Mouse (Mus musculus) lung, embryonic 16.5 days (tissue): Measurements from ENCODE around the gene Klhdc8a. TPM values are rescaled to one million over a fixed set of nuclear protein-coding genes. Genes with fewer than 3 reads are reported as not detected.

ENCODE experiments used
- ATAC-seq: fragments of 200-750 bp; cut with Nextera tagmentation; 2 replicates; pipeline ENCODE4 v1.8.0; 2017; ENCODE audit warnings: low read depth, mild to moderate bottlenecking, moderate library complexity
- H3K27ac ChIP-seq: fragments of 300-500 bp; sonication (generic); 2 replicates; pipeline ENCODE4 v1.5.1; 2014; ENCODE audit warnings: mild to moderate bottlenecking, control low read depth, low read length
- H3K27me3 ChIP-seq: fragments of 300-500 bp; sonication (generic); 2 replicates; pipeline ENCODE4 v1.6.1; 2014; ENCODE audit warnings: low read depth, low read length, mixed read lengths; ENCODE audit not compliant: control insufficient read depth, insufficient read depth
- H3K36me3 ChIP-seq: fragments of 300-500 bp; sonication (generic); 2 replicates; pipeline ENCODE4 v1.6.1; 2014; ENCODE audit warnings: low read length; ENCODE audit not compliant: control insufficient read depth, insufficient read depth
- H3K4me1 ChIP-seq: fragments of 300-500 bp; sonication (generic); replicated peaks from 2 replicates; pipeline ENCODE4 v1.6.1; 2014; ENCODE audit warnings: low read length, mixed read lengths; ENCODE audit not compliant: control insufficient read depth, insufficient read depth
- H3K4me2 ChIP-seq: fragments of 300-500 bp; sonication (generic); 2 replicates; pipeline ENCODE4 v1.6.1; 2014; ENCODE audit warnings: low read depth, low read length, control low read depth
- H3K4me3 ChIP-seq: fragments of 300-500 bp; sonication (generic); 2 replicates; pipeline ENCODE4 v1.5.1; 2014; ENCODE audit warnings: mild to moderate bottlenecking, low read length, control low read depth
- H3K9ac ChIP-seq: fragments of 300-500 bp; sonication (generic); 2 replicates; pipeline ENCODE4 v1.6.1; 2014; ENCODE audit warnings: low read length, control low read depth
- H3K9me3 ChIP-seq: fragments of 300-500 bp; sonication (generic); 2 replicates; pipeline ENCODE4 v1.6.1; 2016; ENCODE audit warnings: low read length; ENCODE audit not compliant: control insufficient read depth
- WGBS: fragments of 180-500 bp; shearing (Covaris S2); extraction: QIAGEN DNeasy Blood & Tissue Kit; methylation state at CpG from one replicate; pipeline ENCODE4 v1.1.7; 2014; 5-methylcytosine and 5-hydroxymethylcytosine counted together
- polyA plus RNA-seq: library from polyadenylated mRNA; unstranded; fragments of >200 nt; fragmentation: Nextera tagmentation; extraction: Ambion mirVana; gene quantifications from 2 replicates; pipeline ENCODE4 v1.2.1, GENCODE M21; 2015

Gene Klhdc8a
- polyA plus RNA-seq, 1 experiment from 2014 or later, result 0.50 TPM

- 2% methylated on average over 56 of the region's 71 CpGs for WGBS
- peak; percentile 45 for ATAC-seq
- H3K27me3 ChIP-seq, result peaks cover 8% of the 10 kb centered on the region; the same call in 1 of the 2 replicates
- H3K4me2 ChIP-seq, result peak overlapping the region; percentile 99
- peak overlapping the region; percentile 74 for H3K9ac ChIP-seq
- no peaks in the 10 kb centered on the region for H3K9me3 ChIP-seq
- H3K4me1 ChIP-seq, result peaks cover 27% of the 10 kb centered on the region
- no peaks in the 10 kb centered on the region for H3K36me3 ChIP-seq
- H3K27ac ChIP-seq, result no peak overlapping the region
- H3K4me3 ChIP-seq, result peak overlapping the region; percentile 61
Measured at GRCm38 (mm10) chr1:132298801-132299464, 507 bp downstream of the Klhdc8a start.

GRCm38 (mm10) chr1:132299744-132300143, 1.3 kb downstream of the Klhdc8a start:
- H3K4me3 ChIP-seq, result no peak overlapping the region
- H3K27me3 ChIP-seq, result peaks cover 8% of the 10 kb centered on the region; the same call in 1 of the 2 replicates
- ATAC-seq, result no peak
- no peak overlapping the region for H3K27ac ChIP-seq
- no peaks in the 10 kb centered on the region for H3K36me3 ChIP-seq
- peaks cover 27% of the 10 kb centered on the region for H3K4me1 ChIP-seq
- WGBS, result 80% methylated on average over 5 of the region's 5 CpGs
- no peaks in the 10 kb centered on the region for H3K9me3 ChIP-seq
- H3K9ac ChIP-seq, result no peak overlapping the region
- H3K4me2 ChIP-seq, result peak overlapping the region; percentile 99; the same call in 1 of the 2 replicates

GRCm38 (mm10) chr1:132301242-132301641, 2.8 kb downstream of the Klhdc8a start:
- Histone ChIP-seq H3K4me2 (no peak overlapping the region), H3K27me3 (peaks cover 8% of the 10 kb centered on the region; the same call in 1 of the 2 replicates), H3K36me3 (no peaks in the 10 kb centered on the region), H3K4me3 (no peak overlapping the region), H3K9ac (no peak overlapping the region; the same call in 1 of the 2 replicates), H3K9me3 (no peaks in the 10 kb centered on the region), H3K4me1 (peaks cover 17% of the 10 kb centered on the region), H3K27ac (no peak overlapping the region)
- 92% methylated on average over 5 of the region's 5 CpGs for WGBS
- no peak for ATAC-seq

GRCm38 (mm10) chr1:132302341-132302866, 4.0 kb downstream of the Klhdc8a start:
- no peaks in the 10 kb centered on the region for H3K36me3 ChIP-seq
- H3K4me2 ChIP-seq, result no peak overlapping the region
- no peak overlapping the region for H3K9ac ChIP-seq
- no peak overlapping the region for H3K4me3 ChIP-seq
- peaks cover 13% of the 10 kb centered on the region for H3K4me1 ChIP-seq
- no peak for ATAC-seq
- WGBS, result 78% methylated on average over 9 of the region's 9 CpGs
- H3K9me3 ChIP-seq, result no peaks in the 10 kb centered on the region
- peaks cover 8% of the 10 kb centered on the region; the same call in 1 of the 2 replicates for H3K27me3 ChIP-seq
- H3K27ac ChIP-seq, result no peak overlapping the region

- H3K4me2 ChIP-seq, result no peak overlapping the region
- no peak overlapping the region for H3K27ac ChIP-seq
- ATAC-seq, result no peak
- no peaks in the 10 kb centered on the region for H3K36me3 ChIP-seq
- no peak overlapping the region for H3K4me3 ChIP-seq
- H3K27me3 ChIP-seq, result peaks cover 2% of the 10 kb centered on the region; the same call in 1 of the 2 replicates
- WGBS, result 35% methylated on average over 9 of the region's 9 CpGs
- H3K9ac ChIP-seq, result no peak overlapping the region
- no peaks in the 10 kb centered on the region; the same call in 1 of the 2 replicates for H3K4me1 ChIP-seq
- H3K9me3 ChIP-seq, result no peaks in the 10 kb centered on the region
Measured at GRCm38 (mm10) chr1:132304618-132305214, 6.3 kb downstream of the Klhdc8a start.

- 25% methylated on average over 4 of the region's 4 CpGs for WGBS
- H3K27ac ChIP-seq, result no peak overlapping the region
- no peaks in the 10 kb centered on the region for H3K9me3 ChIP-seq
Measured at GRCm38 (mm10) chr1:132306160-132306559, 7.7 kb downstream of the Klhdc8a start.

GRCm38 (mm10) chr1:132306808-132307207, 8.4 kb downstream of the Klhdc8a start:
- no peak overlapping the region for H3K4me2 ChIP-seq
- H3K27me3 ChIP-seq, result no peaks in the 10 kb centered on the region; the same call in 1 of the 2 replicates
- ATAC-seq, result no peak
- H3K4me1 ChIP-seq, result peaks cover 1% of the 10 kb centered on the region
- no peak overlapping the region for H3K4me3 ChIP-seq
- H3K36me3 ChIP-seq, result no peaks in the 10 kb centered on the region
- no peaks in the 10 kb centered on the region for H3K9me3 ChIP-seq
- H3K27ac ChIP-seq, result no peak overlapping the region
- 18% methylated on average over 4 of the region's 4 CpGs for WGBS
- no peak overlapping the region for H3K9ac ChIP-seq

More at GRCm38 (mm10) chr1:132306160-132306559, 7.7 kb downstream of the Klhdc8a start:
- no peak overlapping the region for H3K9ac ChIP-seq
- no peaks in the 10 kb centered on the region for H3K36me3 ChIP-seq
- no peaks in the 10 kb centered on the region; the same call in 1 of the 2 replicates for H3K4me1 ChIP-seq
- H3K27me3 ChIP-seq, result no peaks in the 10 kb centered on the region; the same call in 1 of the 2 replicates
- no peak overlapping the region for H3K4me2 ChIP-seq
- H3K4me3 ChIP-seq, result no peak overlapping the region
- ATAC-seq, result no peak

- no peak for ATAC-seq
- H3K4me3 ChIP-seq, result no peak overlapping the region
- H3K4me1 ChIP-seq, result peaks cover 6% of the 10 kb centered on the region
- H3K4me2 ChIP-seq, result no peak overlapping the region
- WGBS, result 77% methylated on average over 6 of the region's 6 CpGs
- H3K9ac ChIP-seq, result no peak overlapping the region
- H3K27me3 ChIP-seq, result no peaks in the 10 kb centered on the region; the same call in 1 of the 2 replicates
- no peak overlapping the region for H3K27ac ChIP-seq
- no peaks in the 10 kb centered on the region for H3K36me3 ChIP-seq
- no peaks in the 10 kb centered on the region for H3K9me3 ChIP-seq
Measured at GRCm38 (mm10) chr1:132307962-132308361, 9.5 kb downstream of the Klhdc8a start.

GRCm38 (mm10) chr1:132308674-132309073, 10.2 kb downstream of the Klhdc8a start:
- Histone ChIP-seq H3K4me2 (no peak overlapping the region), H3K27me3 (no peaks in the 10 kb centered on the region; the same call in 1 of the 2 replicates), H3K9ac (no peak overlapping the region), H3K4me3 (no peak overlapping the region), H3K36me3 (no peaks in the 10 kb centered on the region), H3K9me3 (no peaks in the 10 kb centered on the region), H3K4me1 (peaks cover 6% of the 10 kb centered on the region), H3K27ac (no peak overlapping the region)
- 79% methylated on average over 7 of the region's 7 CpGs for WGBS
- ATAC-seq, result no peak
